Mouse (Mus musculus): Measurements from ENCODE around the gene Olfr1449.
"Not testable (repeated sequence)": the region's sequence is repeated elsewhere in the genome, so short reads cannot be mapped to it uniquely, and the experiment has no call there.

The Olfr1449 gene

DNA sequence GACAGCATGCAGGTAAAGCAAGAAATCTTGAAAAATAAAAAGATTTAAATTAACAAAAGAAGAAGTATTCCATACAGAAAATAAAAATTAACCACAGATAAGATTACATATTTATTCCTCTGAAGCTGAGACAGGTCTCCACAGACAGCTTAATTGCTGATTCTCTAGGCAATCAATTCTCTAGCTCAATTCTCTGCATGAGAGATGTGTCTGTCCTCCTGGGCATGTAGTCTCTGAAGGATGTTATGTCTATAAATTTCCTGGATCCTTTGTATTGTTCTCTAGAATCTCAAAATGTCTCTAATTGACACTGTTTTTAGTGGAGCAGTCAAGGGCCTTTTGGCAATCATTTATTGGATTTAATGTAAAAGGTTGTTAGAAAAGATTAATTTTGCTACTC is at the start of gene Olfr1449:
Olfr1449 (plus strand) TSS at position 301 of the 400 bp plus-strand sequence.
- no peak for DNase-seq (ENCODE audit: low read depth)

DNA sequence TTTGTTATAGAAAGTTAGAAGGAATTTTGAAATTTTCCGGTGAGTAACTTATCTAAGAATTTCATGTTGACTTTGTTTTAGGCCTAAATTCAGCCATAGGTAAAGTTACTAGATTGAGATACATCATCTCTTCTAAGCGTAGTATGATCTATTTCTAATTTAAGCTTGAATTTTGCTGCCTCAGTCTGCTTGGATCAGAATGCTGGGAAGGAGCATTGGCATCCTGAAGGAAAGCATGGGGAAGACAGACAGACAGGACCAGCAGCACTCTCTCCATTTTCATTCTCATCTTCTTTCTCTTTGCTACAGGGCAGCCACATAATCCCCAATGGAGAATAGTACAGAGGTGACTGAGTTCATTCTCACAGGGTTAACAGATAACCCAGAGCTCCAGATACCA is 47.1 kb upstream of the Olfr1449 start, which contains the start of gene Olfr1445:
Olfr1445 (plus strand) TSS at position 301 of the 400 bp plus-strand sequence.
- no peak for DNase-seq (ENCODE audit: low read depth)

DNA sequence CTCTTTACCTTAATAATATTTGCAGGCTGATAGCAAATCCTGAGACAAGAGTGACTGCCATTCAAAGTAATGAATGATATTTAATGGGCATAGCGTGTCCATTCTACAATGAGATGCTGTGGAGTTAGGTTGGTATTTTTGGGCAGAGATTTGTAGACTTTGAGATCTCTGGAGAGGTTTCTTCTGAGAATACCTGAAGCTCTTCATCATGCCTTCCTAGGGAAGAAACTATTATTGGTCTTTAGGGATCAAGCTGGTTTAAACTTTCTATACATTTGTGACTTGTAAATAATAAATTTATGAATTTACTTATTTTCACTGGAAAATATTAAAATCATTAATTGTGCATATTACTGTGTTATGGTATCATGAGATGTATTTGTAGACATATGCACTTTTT is 37.2 kb upstream of the Olfr1449 start, which contains the start of gene Olfr1446:
Olfr1446 (minus strand) TSS at position 101 of the 400 bp plus-strand sequence.
- no peak for DNase-seq (ENCODE audit: low read depth)

DNA sequence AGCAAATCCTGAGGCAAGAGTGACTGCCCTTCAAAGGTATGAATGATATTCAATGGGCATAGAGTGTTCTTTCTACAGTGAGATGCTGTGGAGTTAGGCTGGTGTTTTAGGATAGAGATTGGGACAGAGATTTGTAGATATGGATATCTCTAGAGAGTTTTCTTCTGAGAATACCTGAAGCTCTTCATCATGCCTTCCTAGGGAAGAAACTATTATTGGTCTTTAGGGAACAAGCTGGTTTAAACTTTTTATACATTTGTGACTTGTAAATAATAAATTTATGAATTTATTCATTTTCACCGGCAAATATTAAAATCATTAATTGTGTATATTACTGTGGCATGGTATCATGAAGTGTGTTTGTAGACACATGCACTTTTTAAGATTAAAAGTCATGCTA is 27.0 kb upstream of the Olfr1449 start, which contains the start of gene Olfr1447:
Olfr1447 (minus strand) TSS at position 101 of the 400 bp plus-strand sequence.
- DNase-seq (ENCODE audit: low read depth): no peak

DNA sequence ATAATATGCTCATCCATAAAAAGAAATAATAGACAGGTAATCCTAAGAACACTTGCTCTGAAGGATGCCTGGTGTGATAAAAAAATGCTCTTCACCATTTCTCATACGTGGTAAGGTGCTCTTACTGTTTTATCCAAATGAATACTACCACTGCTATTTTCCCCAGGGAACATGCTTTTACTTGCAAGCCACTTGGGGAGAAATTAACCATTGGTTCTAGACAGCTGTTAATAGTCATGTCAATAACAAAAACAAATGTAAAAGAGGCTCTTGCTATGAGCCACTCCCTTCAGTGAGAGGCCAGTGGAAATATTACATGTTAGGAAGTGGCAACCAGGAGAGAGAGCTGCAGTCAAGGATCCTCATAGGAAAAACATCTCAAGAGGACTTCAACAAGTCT is 6.3 kb upstream of the Olfr1449 start, which contains the start of gene Olfr1448:
Olfr1448 (minus strand) TSS at position 101 of the 400 bp plus-strand sequence.
- no peak for DNase-seq (ENCODE audit: low read depth)

DNA sequence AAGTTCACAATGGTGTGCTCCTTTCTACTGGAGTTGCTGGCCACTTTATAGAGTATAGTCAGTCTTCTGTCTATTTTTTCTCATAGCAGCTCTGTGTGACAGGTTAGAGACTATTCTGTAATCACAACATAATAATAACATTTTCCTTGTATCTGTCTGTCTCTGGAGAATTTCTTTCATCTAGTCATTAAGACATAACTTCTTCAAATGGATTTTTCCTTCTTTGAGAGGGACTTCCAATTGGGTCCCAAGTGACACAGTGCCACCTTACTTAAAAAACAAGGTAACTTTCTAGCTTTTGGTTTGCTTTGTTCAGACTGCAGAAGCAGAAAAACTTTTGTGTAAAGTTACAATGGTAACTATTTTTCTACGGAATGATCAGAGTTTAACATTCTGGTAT is 19.3 kb downstream of the Olfr1449 start, which contains the start of gene Olfr1450:
Olfr1450 (plus strand) TSS at position 301 of the 400 bp plus-strand sequence.
- DNase-seq (ENCODE audit: low read depth): no peak

DNA sequence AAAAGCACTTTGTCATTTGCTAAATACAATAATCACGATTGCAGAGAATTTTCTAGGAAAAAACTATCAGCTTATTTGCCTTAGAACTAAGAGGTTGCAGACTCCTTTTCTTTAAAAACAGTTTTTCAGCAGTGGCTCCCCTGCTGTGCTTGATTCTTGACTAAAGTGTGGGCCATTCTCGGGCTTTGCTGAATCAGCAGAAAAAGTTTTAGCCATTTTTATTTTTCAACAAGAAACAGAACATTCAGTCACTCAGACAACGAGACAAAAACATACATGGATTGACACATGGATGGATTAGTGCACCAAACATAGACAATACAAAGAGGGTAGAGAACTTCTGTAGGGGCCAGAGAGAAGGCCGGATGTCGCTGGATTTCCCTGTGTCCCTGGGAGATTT is 39.4 kb downstream of the Olfr1449 start:
- DNase-seq (ENCODE audit: low read depth): not testable (repeated sequence)
